15 mouse cellular contexts compared by ENCODE assay signal in the genomic region with DNA sequence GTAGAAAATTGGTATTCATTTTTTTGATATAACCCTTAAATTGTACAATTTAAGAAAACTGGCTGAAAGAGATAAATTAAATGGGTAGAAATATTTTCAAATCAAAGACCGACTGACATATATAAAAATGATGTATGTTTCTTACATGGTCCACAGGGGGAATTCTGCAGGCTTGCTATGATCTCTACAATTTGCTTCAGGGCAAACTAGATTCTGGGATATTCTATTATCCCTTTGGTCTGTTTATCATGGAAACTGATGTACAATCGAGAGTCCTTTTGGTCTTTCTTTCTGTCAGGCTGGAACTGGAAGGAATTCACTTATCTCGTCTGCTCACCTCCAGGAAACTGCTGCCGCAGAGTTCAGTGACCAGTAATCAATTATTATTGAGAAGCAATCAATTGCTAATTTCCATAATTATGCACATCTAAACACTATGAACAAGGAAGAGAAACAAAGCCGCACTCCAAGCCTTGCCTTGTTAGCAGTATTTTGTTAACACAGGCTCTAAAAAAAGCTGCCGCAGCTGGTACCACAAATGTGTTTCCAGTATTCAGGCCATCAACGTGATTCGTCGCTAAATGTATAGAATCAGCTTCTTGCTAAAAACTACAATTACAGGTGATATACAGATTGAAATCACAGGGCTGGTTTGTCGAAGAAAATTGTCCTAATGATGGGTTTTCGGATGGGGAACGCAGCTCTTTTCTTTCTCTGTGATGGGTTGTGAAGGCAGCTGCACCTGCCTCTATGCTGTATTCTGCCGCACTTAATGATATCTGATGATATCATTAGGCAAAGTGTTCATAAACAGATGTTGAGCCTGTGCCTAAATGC.
A peak's percentile ranks its signal among the peaks of the same experiment; 100 is the strongest.
DNase-seq lines count a peak whose midpoint lies in the region; ATAC-seq and TF ChIP-seq lines count a peak whose summit lies in the region.
"Had no signal": no experiment of that assay in that cellular context is flagged by ENCODE, and none has a peak within 500 bp of the region (broad histone marks: within the 10 kb centered on the region; RNA-seq: fewer than 3 reads in every experiment).

No protein-coding gene starts in this region.

- TF ChIP-seq POLR2A in heart, adult 2 months (IDR thresholded peaks at IDR 0.05; ENCODE audit: insufficient read depth, low read depth, low read length) = no peak

- no peak overlapping the region for H3K4me3 ChIP-seq in left cerebral cortex, adult 2 months
- H3K4me3 ChIP-seq in forebrain, embryonic 12.5 days (replicated peaks) = no peak overlapping the region
- no peak overlapping the region for H3K4me3 ChIP-seq in hindbrain, embryonic 13.5 days
- H3K4me3 ChIP-seq in neural tube, embryonic 15.5 days (replicated peaks) = no peak overlapping the region
- H3K4me3 ChIP-seq in heart, adult 2 months = no peak overlapping the region
- H3K4me3 ChIP-seq: embryonic facial prominence, embryonic 15.5 days; gastrocnemius, adult 2 months; lung, embryonic 15.5 days; megakaryocyte, embryonic 14.5 days had no signal

- H3K36me3 ChIP-seq in forebrain, embryonic 12.5 days (replicated peaks) = no peaks in the 10 kb centered on the region
- H3K36me3 ChIP-seq in hindbrain, embryonic 13.5 days = no peaks in the 10 kb centered on the region
- no peaks in the 10 kb centered on the region for H3K36me3 ChIP-seq in neural tube, embryonic 15.5 days
- H3K36me3 ChIP-seq in heart, adult 2 months (ENCODE audit: control insufficient read depth, insufficient read depth, low read length) = no peaks in the 10 kb centered on the region
- H3K36me3 ChIP-seq: embryonic facial prominence, embryonic 15.5 days; lung, embryonic 15.5 days had no signal

- no peak overlapping the region for H3K4me2 ChIP-seq in forebrain, embryonic 12.5 days
- 0 out of 2 replicates have a peak overlapping the region, but pooled peaks have one; percentile 0 for H3K4me2 ChIP-seq in hindbrain, embryonic 13.5 days
- no peak overlapping the region for H3K4me2 ChIP-seq in neural tube, embryonic 15.5 days
- H3K4me2 ChIP-seq: embryonic facial prominence, embryonic 15.5 days; lung, embryonic 15.5 days had no signal

- intact Hi-C loops in left cerebral cortex, adult 2 months (cut with DNase I) = no loop called here
- intact Hi-C loops in left cerebral cortex, postnatal 4 days (cut with DNase I) = no loop called here
- intact Hi-C loops in heart, adult 2 months (cut with DNase I) = no loop called here

- TF ChIP-seq EP300 in heart, adult 2 months (IDR thresholded peaks at IDR 0.05; ENCODE audit: insufficient read depth, low read depth, low read length) = no peak

- 55% methylated on average over 13 of the region's 13 CpGs for WGBS in forebrain, embryonic 12.5 days
- WGBS in hindbrain, embryonic 13.5 days = 56% methylated on average over 13 of the region's 13 CpGs
- WGBS in neural tube, embryonic 15.5 days = 50% methylated on average over 13 of the region's 13 CpGs
- WGBS in heart, adult 2 months = 85% methylated on average over 13 of the region's 13 CpGs

- no peak overlapping the region for H3K9ac ChIP-seq in forebrain, embryonic 12.5 days
- H3K9ac ChIP-seq in hindbrain, embryonic 13.5 days = no peak overlapping the region; the same call in 1 of the 2 replicates
- H3K9ac ChIP-seq in neural tube, embryonic 15.5 days (replicated peaks) = no peak overlapping the region
- H3K9ac ChIP-seq in heart, adult 2 months (ENCODE audit: low read depth, low read length) = no peak overlapping the region
- H3K9ac ChIP-seq: embryonic facial prominence, embryonic 15.5 days; lung, embryonic 15.5 days had no signal

- H3K4me1 ChIP-seq in forebrain, embryonic 12.5 days = peaks cover 5% of the 10 kb centered on the region
- H3K4me1 ChIP-seq in hindbrain, embryonic 13.5 days (replicated peaks) = no peaks in the 10 kb centered on the region
- H3K4me1 ChIP-seq in neural tube, embryonic 15.5 days = peaks cover 8% of the 10 kb centered on the region; the same call in 1 of the 2 replicates
- H3K4me1 ChIP-seq in heart, adult 2 months (ENCODE audit: control insufficient read depth, insufficient read depth, low read length) = no peaks in the 10 kb centered on the region
- H3K4me1 ChIP-seq: embryonic facial prominence, embryonic 15.5 days; lung, embryonic 15.5 days; megakaryocyte, embryonic 14.5 days had no signal

- H3K9me3 ChIP-seq in forebrain, embryonic 12.5 days = no peaks in the 10 kb centered on the region
- H3K9me3 ChIP-seq in hindbrain, embryonic 13.5 days = no peaks in the 10 kb centered on the region
- no peaks in the 10 kb centered on the region for H3K9me3 ChIP-seq in neural tube, embryonic 15.5 days (replicated peaks)
- H3K9me3 ChIP-seq: embryonic facial prominence, embryonic 15.5 days; lung, embryonic 15.5 days; megakaryocyte, embryonic 14.5 days had no signal

- peak; percentile 86 for ATAC-seq in forebrain, embryonic 12.5 days (ENCODE audit: low FRiP score)
- ATAC-seq in hindbrain, embryonic 13.5 days (ENCODE audit: low FRiP score) = peak; percentile 74
- ATAC-seq in neural tube, embryonic 15.5 days (ENCODE audit: low FRiP score) = peak; percentile 65; the same call in 1 of the 2 replicates
- ATAC-seq: activated CD4-positive, CD25-positive, alpha-beta regulatory T cell, adult 4 months; CD4-positive, CD25-positive, alpha-beta regulatory T cell, adult 4 months had no signal

- no peak for TF ChIP-seq CTCF in left cerebral cortex, adult 2 months (IDR thresholded peaks at IDR 0.05)
- no peak for TF ChIP-seq CTCF in heart, adult 2 months (IDR thresholded peaks at IDR 0.05)

- H3K27me3 ChIP-seq in forebrain, embryonic 12.5 days = no peaks in the 10 kb centered on the region
- H3K27me3 ChIP-seq in hindbrain, embryonic 13.5 days = no peaks in the 10 kb centered on the region
- H3K27me3 ChIP-seq in neural tube, embryonic 15.5 days (replicated peaks) = no peaks in the 10 kb centered on the region
- H3K27me3 ChIP-seq in heart, adult 2 months (ENCODE audit: control insufficient read depth, insufficient read depth, low read length) = no peaks in the 10 kb centered on the region
- H3K27me3 ChIP-seq: embryonic facial prominence, embryonic 15.5 days; megakaryocyte, embryonic 14.5 days had no signal

- peak overlapping the region; percentile 89 for H3K27ac ChIP-seq in left cerebral cortex, adult 2 months
- H3K27ac ChIP-seq in forebrain, embryonic 12.5 days = peak overlapping the region; percentile 66; the same call in 1 of the 2 replicates
- peak overlapping the region; percentile 30; the same call in 1 of the 2 replicates for H3K27ac ChIP-seq in hindbrain, embryonic 13.5 days
- 0 out of 2 replicates have a peak overlapping the region, but pooled peaks have one; percentile 23 for H3K27ac ChIP-seq in neural tube, embryonic 15.5 days (replicated peaks)
- no peak overlapping the region for H3K27ac ChIP-seq in heart, adult 2 months
- H3K27ac ChIP-seq: embryonic facial prominence, embryonic 15.5 days; gastrocnemius, adult 2 months; lung, embryonic 15.5 days had no signal

- no peaks in the 10 kb centered on the region for H3K79me2 ChIP-seq in heart, adult 2 months (replicated peaks; ENCODE audit: control insufficient read depth, insufficient read depth, low read length)

- no peak for DNase-seq in left cerebral cortex, adult 2 months (ENCODE audit: extremely low spot score in 1 of 2, low spot score in 2 of 2)
- no peak for DNase-seq in left cerebral cortex, postnatal 4 days
- no peak for DNase-seq in c-Kit-positive CD71-positive TER-119-positive erythroid progenitor cells, embryonic 14.5 days (ENCODE audit: low spot score)
- no peak for DNase-seq in heart, adult 2 months
- DNase-seq: gastrocnemius, adult 2 months; spleen, adult 18-20 months; thymus, postnatal 4 days had no signal
